Mouse (Mus musculus): ENCODE data around the gene Umps.

The Umps gene

GRCm38 (mm10) chr16:33930785-33931184, 36.1 kb downstream of the Umps start:
- no peak for DNase-seq (ENCODE audit: low spot score)

GRCm38 (mm10) chr16:33928788-33929462, 37.9 kb downstream of the Umps start:
- no peak for DNase-seq (ENCODE audit: low spot score)

- DNase-seq (ENCODE audit: low spot score), result no peak
Measured at GRCm38 (mm10) chr16:33927263-33927824, 39.5 kb downstream of the Umps start.

GRCm38 (mm10) chr16:33923758-33924157, 43.1 kb downstream of the Umps start:
- no peak for DNase-seq (ENCODE audit: low spot score)

- no peak for DNase-seq (ENCODE audit: low spot score)
Measured at GRCm38 (mm10) chr16:33923001-33923316, 43.9 kb downstream of the Umps start.

GRCm38 (mm10) chr16:33922111-33923000, 44.5 kb downstream of the Umps start:
- DNase-seq (ENCODE audit: low spot score), result peak; percentile 49

GRCm38 (mm10) chr16:33921514-33921913, 45.3 kb downstream of the Umps start:
- no peak for DNase-seq (ENCODE audit: low spot score)

- DNase-seq (ENCODE audit: low spot score), result no peak
Measured at GRCm38 (mm10) chr16:33917926-33918325, 48.9 kb downstream of the Umps start.

- DNase-seq (ENCODE audit: low spot score), result no peak
Measured at GRCm38 (mm10) chr16:33917390-33917789, 49.4 kb downstream of the Umps start.

GRCm38 (mm10) chr16:33916473-33917251, 50.2 kb downstream of the Umps start:
- DNase-seq (ENCODE audit: low spot score), result no peak

- DNase-seq (ENCODE audit: low spot score), result no peak
Measured at GRCm38 (mm10) chr16:33914997-33915396, 51.8 kb downstream of the Umps start.

GRCm38 (mm10) chr16:33908239-33908638, 58.6 kb downstream of the Umps start:
- DNase-seq (ENCODE audit: low spot score), result peak; percentile 48

All from embryo, embryonic 10 days (tissue).